12 mouse cellular contexts compared by ENCODE assay signal in the genomic region with DNA sequence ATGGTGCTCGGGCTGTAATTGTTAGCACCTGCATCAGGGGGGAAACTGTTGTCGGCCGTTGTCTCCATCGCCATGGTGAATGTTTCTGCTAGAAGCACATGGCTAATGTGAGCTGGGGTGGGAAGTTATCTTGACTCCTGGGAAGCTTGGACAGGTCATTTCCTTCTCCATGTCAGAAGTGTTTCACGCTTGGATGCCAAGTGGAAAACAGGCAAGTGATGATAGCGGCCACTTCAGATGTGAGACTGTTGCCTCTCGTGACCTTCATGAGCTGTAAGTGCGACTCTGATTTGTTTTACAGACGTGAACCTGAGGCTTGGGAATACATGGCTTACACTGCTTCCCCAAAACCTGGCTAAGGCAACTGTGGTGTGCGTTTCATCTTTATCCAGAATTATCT.
"Had no signal": no experiment of that assay in that cellular context is flagged by ENCODE, and none has a peak within 500 bp of the region (broad histone marks: within the 10 kb centered on the region; RNA-seq: fewer than 3 reads in every experiment).

No protein-coding gene starts in this region.

- H3K9me3 ChIP-seq: limb, embryonic 10.5 days; liver, embryonic 15.5 days; megakaryocyte, embryonic 14.5 days; midbrain, embryonic 15.5 days; neural tube, embryonic 12.5 days had no signal

- H3K9ac ChIP-seq: liver, embryonic 15.5 days; midbrain, embryonic 15.5 days; neural tube, embryonic 12.5 days had no signal

- H3K27ac ChIP-seq: limb, embryonic 10.5 days; liver, embryonic 15.5 days; macrophage; midbrain, embryonic 15.5 days; neural tube, embryonic 12.5 days; stomach, postnatal 0 days had no signal

- H3K27me3 ChIP-seq: liver, embryonic 15.5 days; megakaryocyte, embryonic 14.5 days; midbrain, embryonic 15.5 days; neural tube, embryonic 12.5 days had no signal

- H3K4me2 ChIP-seq: liver, embryonic 11.5 days; liver, embryonic 15.5 days; midbrain, embryonic 11.5 days; midbrain, embryonic 15.5 days; neural tube, embryonic 12.5 days had no signal

- ATAC-seq: lung, postnatal 0 days; midbrain, embryonic 15.5 days had no signal

- DNase-seq: kidney, postnatal 14 days; lung, adult 2 months had no signal

- H3K4me3 ChIP-seq: limb, embryonic 10.5 days; liver, embryonic 15.5 days; megakaryocyte, embryonic 14.5 days; midbrain, embryonic 15.5 days; neural tube, embryonic 12.5 days had no signal

- H3K4me1 ChIP-seq: limb, embryonic 10.5 days; megakaryocyte, embryonic 14.5 days; midbrain, embryonic 15.5 days; neural tube, embryonic 12.5 days had no signal
